Mouse (Mus musculus) subcutaneous adipose tissue, adult 2 months (tissue): Measurements from ENCODE around the gene Nudt10. TPM values are rescaled to one million over a fixed set of nuclear protein-coding genes. Genes with fewer than 3 reads are reported as not detected.

Source experiments
- polyA plus RNA-seq: library from polyadenylated mRNA; depleted of rRNA; stranded (reverse); fragments of >200 nt; gene quantifications from 2 replicates; pipeline ENCODE4 v1.2.3, GENCODE M21; 2012; ENCODE audit warnings: low replicate concordance; rRNA removed

Gene Nudt10
- 0.11 and 2.0 TPM in 2 replicates for polyA plus RNA-seq

GRCm38 (mm10) chrX:6172823-6173640, at the start of gene Nudt10:
Gene Nudt10 (minus strand): TSS chrX:6173015.

Other genes starting within 250 kb of the Nudt10 start
- gene Nudt11, start 125.6 kb downstream of the Nudt10 start, polyA plus RNA-seq, result 0.13 and 1.5 TPM in 2 replicates
- not detected in 2 replicates for gene AU022751, start 89.6 kb downstream of the Nudt10 start, polyA plus RNA-seq
- gene Bmp15, start 147.7 kb upstream of the Nudt10 start, polyA plus RNA-seq, result 0.13 TPM in 1 of 2 replicates, not detected in the other
- gene Shroom4, start 226.8 kb upstream of the Nudt10 start, polyA plus RNA-seq, result 6.3 and 7.0 TPM in 2 replicates